Mouse (Mus musculus): ENCODE measurements at regions not wholly inside any gene's neighbourhood (a gene's known extent, or its start where the extent isn't known, plus 50 kb on each side); places are given as distances from the start of the nearest gene placed in this dataset.

GRCm38 (mm10) chr12:92386195-92386594 lies 537.2 kb upstream of the Sel1l start:
- no peak for DNase-seq (ENCODE audit: low spot score)
- no peaks in the 10 kb centered on the region for H3K27me3 ChIP-seq (ENCODE audit: control insufficient read depth, insufficient read depth, low read length)
- H3K4me2 ChIP-seq (replicated peaks; ENCODE audit: low read depth, low read length) = no peak overlapping the region
- no peaks in the 10 kb centered on the region for H3K36me3 ChIP-seq (ENCODE audit: control insufficient read depth, insufficient read depth, low read length)
- no peak overlapping the region for H3K9ac ChIP-seq (ENCODE audit: low read depth, low read length)
- H3K9me3 ChIP-seq (ENCODE audit: control insufficient read depth, low read length) = no peaks in the 10 kb centered on the region
- ATAC-seq (ENCODE audit: low FRiP score) = no peak
- H3K4me3 ChIP-seq (ENCODE audit: low read depth, low read length) = no peak overlapping the region
- 88% methylated on average over 2 of the region's 2 CpGs for WGBS
- H3K4me1 ChIP-seq (replicated peaks; ENCODE audit: control insufficient read depth, insufficient read depth, low read length) = no peaks in the 10 kb centered on the region
- no peak overlapping the region for H3K27ac ChIP-seq (ENCODE audit: low read depth, low read length)

GRCm38 (mm10) chr12:92384266-92384937 lies 535.4 kb upstream of the Sel1l start:
- H3K9ac ChIP-seq (ENCODE audit: low read depth, low read length) = no peak overlapping the region
- no peak overlapping the region for H3K4me3 ChIP-seq (ENCODE audit: low read depth, low read length)
- H3K36me3 ChIP-seq (ENCODE audit: control insufficient read depth, insufficient read depth, low read length) = no peaks in the 10 kb centered on the region
- ATAC-seq (ENCODE audit: low FRiP score) (peak; percentile 54), DNase-seq (ENCODE audit: low spot score) (peak; percentile 5)
- H3K27ac ChIP-seq (ENCODE audit: low read depth, low read length) = 0 out of 2 replicates have a peak overlapping the region, but pooled peaks have one; percentile 30
- no peaks in the 10 kb centered on the region for H3K4me1 ChIP-seq (replicated peaks; ENCODE audit: control insufficient read depth, insufficient read depth, low read length)
- no peak overlapping the region for H3K4me2 ChIP-seq (replicated peaks; ENCODE audit: low read depth, low read length)
- no peaks in the 10 kb centered on the region for H3K27me3 ChIP-seq (ENCODE audit: control insufficient read depth, insufficient read depth, low read length)
- no peaks in the 10 kb centered on the region for H3K9me3 ChIP-seq (ENCODE audit: control insufficient read depth, low read length)
- WGBS = 10% methylated on average over 5 of the region's 5 CpGs

DNA sequence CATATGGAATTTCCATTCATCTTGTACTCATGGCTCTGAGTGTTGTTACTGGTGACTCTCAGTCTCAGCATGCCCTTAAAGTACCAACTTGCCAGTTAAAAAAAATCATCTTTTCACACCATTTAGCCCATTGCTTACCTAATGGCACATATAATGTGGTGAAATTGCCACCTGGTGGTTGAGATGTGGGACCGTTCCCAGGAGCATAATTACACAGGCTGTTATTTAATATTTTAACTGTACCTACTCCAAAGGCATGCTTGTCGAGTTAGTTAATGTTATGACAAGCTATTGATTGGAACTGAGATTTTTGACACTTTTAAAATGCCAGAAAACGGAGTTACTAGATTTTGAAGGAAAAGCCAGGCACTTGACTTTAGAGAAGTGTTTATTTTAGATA lies 530.2 kb upstream of the Sel1l start:
- no peaks in the 10 kb centered on the region for H3K36me3 ChIP-seq (ENCODE audit: control insufficient read depth, insufficient read depth, low read length)
- H3K27ac ChIP-seq (ENCODE audit: low read depth, low read length) = no peak overlapping the region
- no peaks in the 10 kb centered on the region for H3K4me1 ChIP-seq (replicated peaks; ENCODE audit: control insufficient read depth, insufficient read depth, low read length)
- H3K9ac ChIP-seq (ENCODE audit: low read depth, low read length) = no peak overlapping the region
- no peaks in the 10 kb centered on the region for H3K9me3 ChIP-seq (ENCODE audit: control insufficient read depth, low read length)
- H3K4me2 ChIP-seq (replicated peaks; ENCODE audit: low read depth, low read length) = no peak overlapping the region
- no peak for DNase-seq (ENCODE audit: low spot score)
- 76% methylated on average over 3 of the region's 3 CpGs for WGBS
- H3K27me3 ChIP-seq (ENCODE audit: control insufficient read depth, insufficient read depth, low read length) = no peaks in the 10 kb centered on the region
- H3K4me3 ChIP-seq (ENCODE audit: low read depth, low read length) = no peak overlapping the region
- no peak; the same call in 1 of the 2 replicates for ATAC-seq (ENCODE audit: low FRiP score)

DNA sequence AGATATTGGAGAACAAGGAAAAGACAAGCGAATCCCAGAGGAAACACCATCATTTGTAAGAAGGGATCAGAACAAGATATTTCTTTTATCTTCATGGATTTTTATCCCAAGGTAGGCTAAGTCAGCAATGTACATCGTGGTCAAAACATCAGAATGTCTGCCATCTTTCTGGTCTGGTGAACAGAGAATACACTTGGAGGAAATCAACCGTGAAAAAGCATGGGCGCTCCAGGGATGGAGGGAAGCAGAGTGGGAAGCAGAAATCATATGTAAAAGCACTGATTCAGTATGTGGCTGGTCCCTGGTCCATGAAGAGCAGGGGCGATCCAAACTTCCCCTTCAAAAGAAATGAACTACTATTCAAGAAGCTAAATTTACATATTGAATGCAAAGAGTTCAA lies 517.0 kb upstream of the Sel1l start:
- DNase-seq (ENCODE audit: low spot score) = no peak
- Histone ChIP-seq H3K36me3 (ENCODE audit: control insufficient read depth, insufficient read depth, low read length) (no peaks in the 10 kb centered on the region), H3K4me1 (replicated peaks; ENCODE audit: control insufficient read depth, insufficient read depth, low read length) (no peaks in the 10 kb centered on the region), H3K4me3 (ENCODE audit: low read depth, low read length) (no peak overlapping the region), H3K9ac (ENCODE audit: low read depth, low read length) (no peak overlapping the region), H3K9me3 (ENCODE audit: control insufficient read depth, low read length) (no peaks in the 10 kb centered on the region), H3K4me2 (replicated peaks; ENCODE audit: low read depth, low read length) (no peak overlapping the region), H3K27ac (ENCODE audit: low read depth, low read length) (no peak overlapping the region), H3K27me3 (ENCODE audit: control insufficient read depth, insufficient read depth, low read length) (no peaks in the 10 kb centered on the region)
- no peak for ATAC-seq (ENCODE audit: low FRiP score)
- 80% methylated on average over 5 of the region's 5 CpGs for WGBS

DNA sequence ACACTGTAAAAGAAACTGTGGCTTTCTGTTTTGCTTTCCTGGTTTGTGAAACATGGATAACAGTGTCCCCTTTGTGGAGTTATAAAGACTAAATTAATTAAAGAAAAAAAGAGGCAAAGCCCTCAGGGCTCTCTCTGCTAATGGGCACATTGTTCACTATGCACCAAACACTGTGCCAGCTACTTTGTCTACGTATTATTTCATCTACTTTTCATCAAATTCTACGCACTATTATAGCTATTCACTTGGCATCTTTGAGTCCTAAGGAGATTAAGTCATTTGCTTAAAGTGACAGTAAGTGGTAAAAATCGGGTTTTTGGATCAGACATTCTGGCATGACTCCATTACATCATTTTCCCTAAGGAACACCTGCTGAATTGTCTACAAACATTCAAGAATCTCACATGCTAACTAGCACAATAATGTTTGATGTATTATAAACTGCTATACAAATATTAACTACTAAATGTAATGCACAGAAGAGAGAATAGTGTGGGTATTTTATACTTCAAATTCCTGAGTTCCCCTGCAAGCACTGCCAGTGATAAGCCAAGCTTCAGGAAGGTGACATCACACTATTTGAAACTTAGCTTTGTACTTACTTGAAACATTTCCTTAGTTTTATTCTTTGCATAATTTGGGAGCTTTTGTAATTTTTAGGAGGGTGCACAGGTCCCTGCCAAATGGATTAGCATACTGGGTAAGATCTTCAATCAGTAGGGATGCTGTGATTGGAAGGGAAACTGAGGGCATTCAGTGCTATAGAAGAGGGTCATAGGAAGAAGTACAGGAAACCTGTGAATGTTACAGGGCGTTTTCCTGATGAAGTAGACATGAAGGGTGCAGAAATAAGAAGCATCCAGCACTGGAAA lies 504.7 kb upstream of the Sel1l start:
- H3K4me1 ChIP-seq (replicated peaks; ENCODE audit: control insufficient read depth, insufficient read depth, low read length) = no peaks in the 10 kb centered on the region
- no peaks in the 10 kb centered on the region for H3K27me3 ChIP-seq (ENCODE audit: control insufficient read depth, insufficient read depth, low read length)
- no peaks in the 10 kb centered on the region for H3K9me3 ChIP-seq (ENCODE audit: control insufficient read depth, low read length)
- DNase-seq (ENCODE audit: low spot score) (no peak), ATAC-seq (ENCODE audit: low FRiP score) (no peak)
- H3K4me3 ChIP-seq (ENCODE audit: low read depth, low read length) = no peak overlapping the region
- no peak overlapping the region for H3K27ac ChIP-seq (ENCODE audit: low read depth, low read length)
- no peak overlapping the region for H3K9ac ChIP-seq (ENCODE audit: low read depth, low read length)
- no peaks in the 10 kb centered on the region for H3K36me3 ChIP-seq (ENCODE audit: control insufficient read depth, insufficient read depth, low read length)
- WGBS = 69% methylated on average over 4 of the region's 4 CpGs
- H3K4me2 ChIP-seq (replicated peaks; ENCODE audit: low read depth, low read length) = no peak overlapping the region

DNA sequence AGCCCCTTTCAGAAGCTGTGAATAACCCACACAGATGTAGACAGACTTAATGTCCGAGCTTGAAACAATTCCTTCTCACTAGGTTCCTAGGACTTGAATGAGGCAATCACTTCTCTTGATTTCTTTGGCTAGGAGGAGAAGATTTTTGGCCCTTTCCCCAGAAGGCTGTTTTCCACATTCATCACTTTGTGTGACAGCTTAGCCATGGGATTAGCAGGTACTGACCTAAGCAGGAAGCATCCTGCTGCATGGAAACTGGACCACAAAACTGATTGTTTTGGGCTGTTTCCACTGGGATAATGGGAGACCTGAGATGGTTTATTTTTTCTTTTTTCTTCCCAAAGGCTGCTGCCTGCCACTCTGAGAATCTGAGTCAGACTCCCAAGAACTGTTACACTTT lies 469.3 kb upstream of the Sel1l start:
- 71% methylated on average over 1 of the region's 1 CpGs for WGBS
- Histone ChIP-seq H3K4me1 (replicated peaks; ENCODE audit: control insufficient read depth, insufficient read depth, low read length) (no peaks in the 10 kb centered on the region), H3K27me3 (ENCODE audit: control insufficient read depth, insufficient read depth, low read length) (no peaks in the 10 kb centered on the region), H3K27ac (ENCODE audit: low read depth, low read length) (no peak overlapping the region), H3K9ac (ENCODE audit: low read depth, low read length) (no peak overlapping the region), H3K36me3 (ENCODE audit: control insufficient read depth, insufficient read depth, low read length) (no peaks in the 10 kb centered on the region), H3K9me3 (ENCODE audit: control insufficient read depth, low read length) (no peaks in the 10 kb centered on the region), H3K4me3 (ENCODE audit: low read depth, low read length) (no peak overlapping the region), H3K4me2 (replicated peaks; ENCODE audit: low read depth, low read length) (no peak overlapping the region)
- DNase-seq (ENCODE audit: low spot score) (no peak), ATAC-seq (ENCODE audit: low FRiP score) (no peak)

GRCm38 (mm10) chr12:92317609-92318008 lies 468.7 kb upstream of the Sel1l start:
- DNase-seq (ENCODE audit: low spot score) = no peak
- H3K4me3 ChIP-seq (ENCODE audit: low read depth, low read length) = no peak overlapping the region
- no peak for ATAC-seq (ENCODE audit: low FRiP score)
- H3K4me1 ChIP-seq (replicated peaks; ENCODE audit: control insufficient read depth, insufficient read depth, low read length) = no peaks in the 10 kb centered on the region
- no peaks in the 10 kb centered on the region for H3K27me3 ChIP-seq (ENCODE audit: control insufficient read depth, insufficient read depth, low read length)
- 93% methylated on average over 3 of the region's 3 CpGs for whole genome bisulfite sequencing
- H3K9me3 ChIP-seq (ENCODE audit: control insufficient read depth, low read length) = no peaks in the 10 kb centered on the region
- no peak overlapping the region for H3K27ac ChIP-seq (ENCODE audit: low read depth, low read length)
- H3K9ac ChIP-seq (ENCODE audit: low read depth, low read length) = no peak overlapping the region
- H3K4me2 ChIP-seq (replicated peaks; ENCODE audit: low read depth, low read length) = no peak overlapping the region
- H3K36me3 ChIP-seq (ENCODE audit: control insufficient read depth, insufficient read depth, low read length) = no peaks in the 10 kb centered on the region

DNA sequence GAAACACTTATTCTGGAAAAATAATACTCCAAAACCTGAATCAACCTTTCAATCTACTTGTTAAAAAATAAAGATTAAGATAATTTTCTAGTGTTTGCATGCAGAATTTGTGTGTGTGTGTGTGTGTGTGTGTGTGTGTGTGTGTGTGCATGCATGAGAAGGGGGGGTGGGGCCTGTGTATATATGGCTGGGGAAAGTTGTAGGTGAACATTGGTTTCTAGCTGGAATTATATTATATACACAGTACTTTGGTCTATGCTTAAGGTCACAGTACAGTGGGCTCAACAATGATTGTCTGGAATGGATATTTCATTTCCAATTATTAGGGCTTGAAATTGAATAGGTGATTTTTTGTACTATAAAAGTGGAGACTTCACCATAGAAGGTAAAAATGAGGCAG lies 467.3 kb upstream of the Sel1l start:
- Histone ChIP-seq H3K4me1 (replicated peaks; ENCODE audit: control insufficient read depth, insufficient read depth, low read length) (no peaks in the 10 kb centered on the region), H3K36me3 (ENCODE audit: control insufficient read depth, insufficient read depth, low read length) (no peaks in the 10 kb centered on the region), H3K27me3 (ENCODE audit: control insufficient read depth, insufficient read depth, low read length) (no peaks in the 10 kb centered on the region), H3K9ac (ENCODE audit: low read depth, low read length) (no peak overlapping the region), H3K9me3 (ENCODE audit: control insufficient read depth, low read length) (no peaks in the 10 kb centered on the region), H3K4me2 (replicated peaks; ENCODE audit: low read depth, low read length) (no peak overlapping the region), H3K27ac (ENCODE audit: low read depth, low read length) (no peak overlapping the region), H3K4me3 (ENCODE audit: low read depth, low read length) (no peak overlapping the region)
- DNase-seq (ENCODE audit: low spot score) = no peak
- no peak for ATAC-seq (ENCODE audit: low FRiP score)

DNA sequence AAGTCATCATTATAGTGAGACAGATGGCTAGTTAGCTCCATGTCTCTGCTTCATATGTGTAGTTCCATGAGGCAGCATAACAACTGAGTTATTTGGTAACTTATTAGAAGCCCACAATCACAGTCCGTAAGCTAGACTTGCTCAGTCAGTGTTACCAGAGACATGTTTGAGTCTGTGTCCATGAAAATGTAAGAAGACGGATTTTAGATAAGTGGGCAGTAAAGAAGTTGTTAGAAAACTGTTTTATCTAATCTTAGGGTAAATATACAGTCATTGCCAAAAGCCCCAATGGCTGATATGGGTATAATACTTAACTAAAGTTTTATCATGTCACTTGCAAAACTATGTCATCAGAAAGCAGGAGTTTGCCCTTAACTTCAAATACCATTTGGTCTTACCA lies 466.9 kb upstream of the Sel1l start:
- H3K27ac ChIP-seq (ENCODE audit: low read depth, low read length) = no peak overlapping the region
- H3K4me3 ChIP-seq (ENCODE audit: low read depth, low read length) = no peak overlapping the region
- no peak for ATAC-seq (ENCODE audit: low FRiP score)
- H3K36me3 ChIP-seq (ENCODE audit: control insufficient read depth, insufficient read depth, low read length) = no peaks in the 10 kb centered on the region
- no peak for DNase-seq (ENCODE audit: low spot score)
- no peaks in the 10 kb centered on the region for H3K9me3 ChIP-seq (ENCODE audit: control insufficient read depth, low read length)
- H3K4me1 ChIP-seq (replicated peaks; ENCODE audit: control insufficient read depth, insufficient read depth, low read length) = no peaks in the 10 kb centered on the region
- no peak overlapping the region for H3K9ac ChIP-seq (ENCODE audit: low read depth, low read length)
- WGBS = 85% methylated on average over 2 of the region's 2 CpGs
- no peak overlapping the region for H3K4me2 ChIP-seq (replicated peaks; ENCODE audit: low read depth, low read length)
- H3K27me3 ChIP-seq (ENCODE audit: control insufficient read depth, insufficient read depth, low read length) = no peaks in the 10 kb centered on the region

Data from hindbrain, embryonic 11.5 days (tissue).